Mouse (Mus musculus): Measurements from ENCODE around the gene Nrl.

Gene Nrl

GRCm38 (mm10) chr14:55536116-55536745 is 11.4 kb upstream of the Nrl start:
- peak; percentile 22 for DNase-seq (ENCODE audit: extremely low spot score)

DNA sequence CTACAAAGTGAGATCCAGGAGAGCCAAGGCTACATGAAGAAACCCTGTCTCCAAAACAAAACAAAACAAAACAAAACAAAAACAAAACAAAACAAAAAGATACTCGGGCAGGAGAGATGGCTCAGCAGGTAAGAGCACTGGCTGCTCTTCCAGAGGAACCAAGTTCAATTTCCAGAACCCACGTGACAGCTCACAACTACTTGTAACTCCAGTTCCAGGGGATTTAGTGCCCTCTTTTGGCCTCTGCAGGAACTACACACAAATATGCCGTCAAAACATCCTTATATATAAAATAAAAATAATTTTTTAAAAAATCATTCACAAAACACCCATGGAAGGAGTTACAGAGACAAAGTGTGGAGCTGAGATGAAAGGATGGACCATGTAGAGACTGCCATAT is 3.2 kb upstream of the Nrl start:
- DNase-seq (ENCODE audit: extremely low spot score): peak; percentile 17

GRCm38 (mm10) chr14:55526674-55527073 is 1.9 kb upstream of the Nrl start:
- DNase-seq (ENCODE audit: extremely low spot score): no peak

- no peak for DNase-seq (ENCODE audit: extremely low spot score)
Observed at GRCm38 (mm10) chr14:55524062-55524461, 719 bp downstream of the Nrl start.

DNA sequence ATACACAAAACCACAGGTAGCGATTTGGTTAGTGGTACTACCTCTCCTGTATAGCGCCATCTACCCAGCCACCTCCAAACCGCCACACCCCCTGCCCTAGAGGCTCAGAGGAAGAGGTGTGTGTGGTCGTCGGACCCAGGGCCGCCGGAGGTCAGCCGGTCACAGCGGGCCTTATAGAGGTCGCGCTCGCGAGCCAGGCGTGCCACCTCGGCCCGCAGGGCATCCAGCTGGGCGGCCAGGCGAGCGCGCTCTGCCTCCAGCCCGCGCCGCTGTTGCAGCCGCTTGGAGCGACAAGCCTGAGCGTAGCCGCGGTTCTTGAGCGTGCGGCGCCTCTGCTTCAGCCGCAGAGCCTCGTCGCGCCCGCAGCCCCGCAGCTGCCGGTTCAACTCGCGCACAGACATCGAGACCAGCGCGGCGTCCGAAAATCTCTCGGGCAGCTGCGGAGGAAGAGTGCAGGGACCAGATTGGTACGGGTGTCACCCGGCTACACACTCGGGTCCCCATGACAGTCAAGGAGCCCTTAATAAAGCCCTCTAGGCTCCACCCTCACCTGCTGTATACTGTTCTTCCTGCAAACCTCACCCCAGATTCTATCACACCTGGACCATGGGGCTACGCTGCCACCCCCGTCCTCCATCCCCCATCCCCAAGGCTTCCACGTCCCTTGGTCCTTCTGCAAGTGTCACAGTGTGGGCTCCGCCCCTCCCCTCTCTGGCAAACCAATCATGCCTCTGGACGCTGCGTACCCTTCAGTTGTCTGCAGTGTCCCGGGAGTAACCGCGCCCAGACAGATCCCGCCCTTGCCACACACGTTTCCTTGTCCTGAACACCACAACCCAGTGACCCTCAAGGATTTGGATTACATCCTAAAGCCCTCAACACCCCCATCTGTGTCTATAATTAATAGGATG is 4.1 kb downstream of the Nrl start:
- DNase-seq (ENCODE audit: extremely low spot score): peak; percentile 39

DNA sequence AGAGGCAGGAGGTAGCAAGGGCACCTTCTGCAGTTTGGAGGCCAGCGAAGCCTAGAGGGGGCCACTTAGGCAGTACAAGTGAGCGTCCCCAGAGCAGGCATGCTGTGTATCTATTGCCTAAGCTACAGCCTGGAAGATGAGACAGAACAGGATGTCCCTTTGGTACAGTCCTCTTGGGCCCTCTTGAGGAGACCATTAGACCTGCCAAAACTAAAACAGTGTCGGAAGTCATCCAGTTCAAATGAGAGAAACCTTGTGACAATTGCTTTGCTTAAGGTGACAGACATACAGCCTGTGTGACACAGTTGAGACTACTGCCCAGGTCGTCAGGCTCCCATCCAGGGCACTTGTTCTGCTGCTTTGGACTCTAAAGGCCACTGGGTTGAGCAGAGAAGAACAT is 5.2 kb downstream of the Nrl start:
- DNase-seq (ENCODE audit: extremely low spot score): no peak

DNA sequence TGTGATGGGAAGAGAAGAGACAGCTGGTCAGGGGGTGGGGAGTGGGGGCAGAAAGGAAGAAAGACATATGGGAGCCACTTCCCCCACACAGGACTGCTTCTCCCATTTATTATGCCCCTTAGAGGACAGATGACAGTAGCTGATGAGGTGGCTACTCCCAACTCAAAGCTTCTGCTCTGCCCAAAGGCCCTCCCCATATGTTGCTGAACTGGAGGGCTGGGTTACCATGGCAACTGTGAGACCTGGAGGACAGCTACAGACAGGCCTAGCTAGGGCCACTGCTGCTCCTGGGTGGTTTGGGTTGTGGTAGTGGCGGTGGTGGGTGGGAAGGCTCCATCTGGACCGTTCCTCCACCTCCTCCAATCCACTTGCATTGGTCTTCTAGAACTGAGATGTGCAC is 5.9 kb downstream of the Nrl start:
- DNase-seq (ENCODE audit: extremely low spot score): peak; percentile 35

DNA sequence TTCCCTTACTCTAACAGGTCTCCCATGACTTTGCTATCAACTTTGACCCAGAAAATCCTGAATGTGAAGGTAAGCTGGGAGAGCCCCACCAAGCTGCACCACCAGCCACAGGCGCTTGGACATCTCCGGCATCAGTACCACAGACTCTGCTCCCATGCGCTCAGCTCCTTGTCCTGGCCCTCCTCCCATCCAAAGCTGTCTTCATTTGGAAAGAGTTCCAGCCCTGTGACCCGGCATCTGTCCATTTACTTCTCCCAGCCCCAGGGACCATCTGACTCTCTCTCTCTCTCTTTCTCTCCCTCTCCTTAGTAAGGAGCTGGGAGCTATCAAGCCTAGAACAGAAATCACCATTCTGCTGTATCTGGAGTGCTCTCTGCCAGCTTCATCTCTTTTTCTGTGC is 8.9 kb downstream of the Nrl start:
- DNase-seq (ENCODE audit: extremely low spot score): no peak

DNA sequence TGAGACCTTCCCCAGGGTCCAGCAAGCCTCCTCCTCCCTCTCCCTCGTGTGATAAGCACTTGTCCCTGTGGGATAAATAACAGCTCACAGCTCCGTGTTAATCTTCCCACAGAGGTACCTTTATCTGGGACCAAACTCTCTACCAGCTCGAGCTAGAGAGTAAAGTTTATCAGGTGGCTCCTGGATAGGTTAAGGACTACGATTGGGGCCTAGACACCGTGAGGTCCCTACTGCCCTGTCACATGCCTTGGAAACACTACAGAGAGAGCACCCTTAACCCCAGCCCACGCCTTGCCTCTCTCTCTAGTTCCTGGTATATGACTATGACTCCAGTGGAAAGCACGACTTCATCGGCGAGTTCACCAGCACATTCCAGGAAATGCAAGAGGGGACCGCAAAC is 10.9 kb downstream of the Nrl start:
- no peak for DNase-seq (ENCODE audit: extremely low spot score)

DNA sequence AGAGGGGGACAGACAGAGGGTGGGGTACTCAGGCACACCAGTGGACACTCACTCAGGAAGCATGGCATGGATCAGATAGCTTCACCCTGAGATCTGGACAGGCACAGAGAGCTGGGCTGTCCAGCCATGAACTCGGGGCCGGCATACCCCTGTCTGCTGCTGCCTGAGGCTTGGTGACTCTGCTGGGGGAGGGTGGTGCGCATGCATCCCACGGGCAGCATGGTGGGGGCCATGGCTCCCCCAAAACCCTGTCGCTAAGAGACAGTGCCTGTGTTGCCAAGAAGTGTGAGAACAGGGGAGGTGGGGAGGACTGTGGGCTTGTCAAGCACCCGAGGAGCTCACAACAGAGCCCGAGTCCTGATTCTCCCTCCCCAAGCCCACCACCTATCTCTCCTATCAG is 13.7 kb downstream of the Nrl start:
- no peak for DNase-seq (ENCODE audit: extremely low spot score)

GRCm38 (mm10) chr14:55510125-55510731 is 14.6 kb downstream of the Nrl start, which contains the start of gene Cpne6:
TSS of gene Cpne6 (plus strand) at chr14:55510445.
- no peak for DNase-seq (ENCODE audit: extremely low spot score)

DNA sequence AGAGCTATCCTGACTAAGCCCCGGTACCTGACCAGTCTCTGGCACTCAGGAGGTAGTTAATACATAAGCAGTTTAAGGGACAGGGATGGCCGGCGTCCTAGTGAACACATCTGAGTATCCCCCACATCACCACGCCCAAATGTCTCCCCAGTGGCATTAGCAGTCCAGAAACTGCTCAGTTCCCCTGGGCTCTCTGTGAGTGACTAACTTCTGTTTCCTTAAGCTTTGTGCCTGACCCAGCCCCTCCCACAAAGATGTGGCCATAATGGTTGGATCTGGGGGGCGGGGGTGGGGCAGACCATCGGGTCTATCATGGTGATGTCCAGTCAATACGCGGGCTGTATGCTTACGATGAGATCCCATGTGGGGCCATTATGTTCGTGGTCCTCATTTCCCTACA is 15.2 kb downstream of the Nrl start:
- no peak for DNase-seq (ENCODE audit: extremely low spot score)

GRCm38 (mm10) chr14:55507801-55508200 is 17.0 kb downstream of the Nrl start:
- no peak for DNase-seq (ENCODE audit: extremely low spot score)

DNA sequence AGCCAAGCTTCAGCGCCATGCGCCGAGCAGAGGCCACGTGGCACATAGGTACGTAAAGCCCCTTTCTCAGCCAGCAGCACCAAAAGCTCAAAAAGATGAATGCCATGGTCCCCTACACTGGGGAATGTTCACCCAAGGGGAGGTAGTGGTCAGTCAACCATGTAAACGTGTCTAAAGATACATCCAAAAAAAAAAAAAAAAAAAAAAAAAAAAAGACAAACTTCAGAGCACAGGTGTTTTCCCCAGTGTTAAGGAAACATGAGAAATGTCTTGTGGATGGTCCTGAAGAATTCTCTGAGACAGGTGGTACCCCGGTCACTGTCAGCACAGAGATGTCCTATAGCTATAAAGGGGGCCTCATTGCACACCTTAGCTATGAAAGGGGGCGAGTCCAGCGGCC is 19.2 kb downstream of the Nrl start:
- no peak for DNase-seq (ENCODE audit: extremely low spot score)

GRCm38 (mm10) chr14:55497449-55497821 is 27.3 kb downstream of the Nrl start:
- peak; percentile 89 for DNase-seq (ENCODE audit: extremely low spot score)

GRCm38 (mm10) chr14:55496761-55497448 is 27.9 kb downstream of the Nrl start:
- DNase-seq (ENCODE audit: extremely low spot score): no peak

- no peak for DNase-seq (ENCODE audit: extremely low spot score)
Observed at GRCm38 (mm10) chr14:55495509-55496240, 29.1 kb downstream of the Nrl start.

GRCm38 (mm10) chr14:55492103-55492502 is 32.7 kb downstream of the Nrl start:
- DNase-seq (ENCODE audit: extremely low spot score): no peak

DNA sequence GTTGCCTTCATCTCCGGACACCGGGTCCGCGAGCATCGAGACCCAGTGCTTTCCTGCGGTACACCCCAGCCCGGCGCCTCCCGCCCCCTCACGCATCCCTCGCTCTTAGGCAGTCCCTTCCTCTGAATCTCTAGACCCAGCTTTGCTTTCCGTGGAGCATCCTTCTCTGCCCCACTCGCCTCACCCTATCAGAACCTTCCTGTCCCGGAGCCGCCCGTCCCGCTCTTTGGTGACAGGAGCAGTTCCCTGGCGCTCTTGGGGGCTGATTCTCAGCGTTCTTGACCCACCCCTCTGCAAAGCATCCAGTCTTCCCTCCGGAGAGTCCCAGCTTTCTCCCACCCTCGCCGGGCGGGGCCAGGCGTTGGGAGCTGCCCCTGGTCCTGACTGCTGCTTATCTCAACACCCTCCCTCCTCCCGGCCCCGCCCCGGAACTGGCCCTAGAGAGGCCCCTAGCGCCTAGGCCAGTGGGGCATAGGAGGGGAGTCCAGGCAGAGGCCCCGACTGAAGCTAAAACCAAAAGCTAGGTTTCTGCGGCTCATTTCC is 33.4 kb downstream of the Nrl start:
- DNase-seq (ENCODE audit: extremely low spot score): peak; percentile 87

- peak; percentile 76 for DNase-seq (ENCODE audit: extremely low spot score)
Observed at GRCm38 (mm10) chr14:55490361-55491201, 34.2 kb downstream of the Nrl start, which contains the start of gene Carmil3. TSS of gene Carmil3 (plus strand) at chr14:55490651.
